Mouse (Mus musculus): ENCODE results near the gene Neurod2.

Gene Neurod2

GRCm38 (mm10) chr11:98317479-98317878, 12.0 kb downstream of the Neurod2 start:
- DNase-seq (ENCODE audit: low spot score): no peak

GRCm38 (mm10) chr11:98313790-98314323, 15.6 kb downstream of the Neurod2 start:
- peak; percentile 70 for DNase-seq (ENCODE audit: low spot score)

DNA sequence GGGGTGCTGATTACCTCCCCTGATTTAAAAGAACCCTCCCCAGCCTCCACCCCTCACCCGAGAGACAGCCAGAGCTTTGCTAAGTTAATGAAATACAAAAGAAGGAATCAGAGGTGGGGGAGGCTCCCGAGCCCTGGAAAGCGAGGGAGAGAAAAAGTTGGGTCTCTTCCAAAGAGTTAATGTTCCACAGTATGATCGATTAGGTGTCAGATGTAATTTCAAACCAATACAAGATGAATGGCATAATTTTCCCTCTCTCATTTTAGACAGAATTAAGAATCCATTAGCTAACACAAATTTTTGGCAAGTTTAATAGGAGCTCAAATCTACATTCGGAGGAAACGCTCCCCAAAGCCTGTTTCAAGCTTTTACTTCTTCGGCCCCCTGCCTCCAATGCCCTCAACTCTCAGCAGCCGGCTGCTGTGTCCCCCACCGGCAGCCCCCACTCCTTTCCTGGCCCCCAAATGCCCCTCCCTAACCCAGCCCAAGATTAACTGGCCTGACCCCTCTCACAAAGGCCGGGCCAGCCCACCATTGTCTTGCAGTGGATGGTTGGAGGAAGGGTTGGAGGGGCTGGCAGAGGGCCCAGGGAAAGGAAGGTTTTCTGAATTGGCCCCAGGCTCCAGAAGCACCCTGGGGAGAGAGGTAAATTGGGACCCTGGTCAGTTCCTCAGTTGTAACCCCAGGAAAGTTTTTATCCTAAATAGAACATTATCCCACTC, 30.8 kb downstream of the Neurod2 start:
- DNase-seq (ENCODE audit: low spot score): peak; percentile 26

DNA sequence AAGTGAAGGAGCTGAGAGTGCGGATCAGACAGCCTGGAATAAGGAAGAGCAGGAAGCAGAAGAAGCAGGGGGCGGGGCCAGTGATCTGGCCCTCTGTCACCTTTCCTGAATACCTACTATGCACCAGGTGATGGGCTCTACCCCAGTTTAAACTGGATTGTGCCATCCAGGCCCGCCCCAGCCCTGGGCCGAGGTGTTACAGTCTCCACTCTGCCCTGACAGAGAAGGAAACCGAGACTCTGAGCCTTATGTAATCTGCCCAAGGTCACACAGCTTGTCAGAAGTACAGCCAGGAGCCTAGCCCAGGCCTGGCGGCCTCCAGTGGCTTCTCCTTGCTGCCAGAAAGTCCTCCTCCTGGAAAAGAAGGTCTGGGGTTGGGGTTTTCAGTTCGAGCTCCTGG, 31.7 kb downstream of the Neurod2 start:
- DNase-seq (ENCODE audit: low spot score): peak; percentile 38

DNA sequence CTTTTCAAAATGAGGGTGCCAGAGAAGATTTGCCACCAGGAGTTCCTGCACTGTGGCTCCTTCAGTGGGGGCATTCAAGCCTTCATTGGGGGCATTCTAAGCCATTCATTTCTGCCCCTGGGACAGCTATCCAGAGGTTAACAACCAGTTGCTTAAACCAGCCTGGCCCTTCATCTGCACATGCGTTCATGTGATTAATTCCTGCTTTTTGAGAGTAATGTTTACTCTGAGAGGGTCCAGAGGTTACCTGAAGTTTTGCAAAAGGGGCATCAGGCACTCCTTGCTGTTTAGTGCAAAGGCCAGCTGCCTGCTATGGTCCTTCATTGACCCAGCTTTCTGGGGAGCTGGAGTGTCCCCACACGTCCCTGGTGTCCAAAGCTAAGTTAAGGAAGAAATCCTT, 32.5 kb downstream of the Neurod2 start:
- DNase-seq (ENCODE audit: low spot score): no peak

GRCm38 (mm10) chr11:98296277-98296676, 33.2 kb downstream of the Neurod2 start:
- peak; percentile 26 for DNase-seq (ENCODE audit: low spot score)

DNA sequence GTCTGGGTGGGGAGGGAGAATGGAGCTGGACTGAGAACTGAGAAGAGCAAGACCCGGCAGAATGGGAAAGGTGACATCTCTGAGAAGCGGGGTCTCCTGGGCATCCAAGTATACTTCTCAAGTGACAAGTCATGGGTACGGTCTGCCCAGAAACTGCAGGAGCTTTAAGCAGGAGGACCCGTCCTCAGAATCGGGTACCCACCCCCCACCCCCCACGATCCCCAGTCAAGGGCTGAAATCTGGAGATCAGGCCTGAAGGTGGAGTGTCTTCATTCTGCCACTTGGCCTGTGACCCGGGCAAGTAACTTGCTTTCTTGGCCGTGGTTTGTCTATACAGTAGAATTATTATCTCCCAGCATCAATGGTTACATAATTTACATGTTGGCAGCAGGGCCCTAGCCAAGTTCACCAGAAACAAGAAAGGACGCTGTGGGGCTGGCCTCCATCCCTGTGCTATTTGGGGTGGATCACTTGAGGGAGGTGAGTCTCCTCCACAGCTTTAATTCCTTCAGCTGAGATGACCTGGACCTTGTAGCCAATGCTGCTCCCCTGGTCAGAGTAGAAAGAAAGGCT, 34.3 kb downstream of the Neurod2 start:
- DNase-seq (ENCODE audit: low spot score): no peak

- DNase-seq (ENCODE audit: low spot score): peak; percentile 77
Observed at GRCm38 (mm10) chr11:98294188-98295012, 35.0 kb downstream of the Neurod2 start.

DNA sequence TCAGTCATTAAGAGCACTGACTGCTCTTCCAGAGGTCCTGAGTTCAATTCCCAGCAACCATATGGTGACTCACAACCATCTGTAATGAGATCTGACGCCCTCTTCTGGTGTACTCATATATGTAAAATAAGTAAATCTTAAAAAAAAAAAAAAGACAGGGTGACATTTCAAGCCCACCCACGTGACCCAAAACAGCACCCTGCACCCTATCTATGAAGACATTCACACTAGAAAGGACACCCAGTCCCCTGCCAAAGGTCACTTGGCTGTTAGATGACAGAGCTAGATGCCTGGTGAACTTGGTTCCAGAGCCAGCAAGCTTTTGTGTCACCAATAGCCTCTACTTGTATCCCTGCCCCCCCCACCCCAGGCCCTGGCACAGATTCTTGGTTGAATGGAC, 36.4 kb downstream of the Neurod2 start:
- DNase-seq (ENCODE audit: low spot score): no peak

GRCm38 (mm10) chr11:98290906-98291305, 38.5 kb downstream of the Neurod2 start:
- DNase-seq (ENCODE audit: low spot score): no peak

DNA sequence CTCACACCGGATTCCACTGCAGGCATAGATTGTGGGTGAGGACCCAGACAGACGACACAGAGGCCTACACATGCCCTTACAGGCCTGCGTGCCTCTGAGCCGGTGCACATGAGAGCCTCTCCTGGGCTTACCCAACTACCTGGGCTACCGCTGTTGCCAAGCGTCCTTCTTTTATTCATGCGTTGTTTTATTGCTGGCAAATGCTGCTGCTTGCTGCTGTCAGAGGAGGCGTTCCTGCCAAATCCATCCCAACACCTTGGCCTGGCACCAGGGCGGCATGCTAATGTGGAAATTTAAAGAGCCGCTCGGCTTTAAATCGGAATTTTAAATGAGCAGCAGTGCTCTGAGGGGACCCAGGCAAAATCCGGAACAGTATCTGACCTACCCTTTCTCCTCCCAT, 39.6 kb downstream of the Neurod2 start:
- no peak for DNase-seq (ENCODE audit: low spot score)

- DNase-seq (ENCODE audit: low spot score): no peak
Observed at GRCm38 (mm10) chr11:98287961-98288360, 41.5 kb downstream of the Neurod2 start.

DNA sequence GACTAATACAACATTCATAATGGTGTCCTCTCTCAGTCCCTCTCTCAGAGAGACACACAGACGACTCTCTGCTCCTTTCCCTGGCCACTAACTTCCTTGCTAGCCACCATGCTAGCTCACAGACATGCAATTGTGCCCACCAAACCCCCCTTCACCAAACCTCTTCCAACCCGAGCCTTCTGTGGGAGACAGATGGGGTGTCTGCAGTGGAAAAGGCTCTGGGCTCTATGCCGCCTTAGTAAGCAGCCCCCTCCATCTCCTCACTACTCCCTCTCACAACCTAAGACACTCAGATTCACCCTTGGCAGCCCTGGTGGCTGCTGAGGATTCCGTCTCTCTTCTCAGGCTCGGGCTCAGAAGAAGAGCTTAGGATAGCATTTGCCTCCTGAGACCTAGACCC, 41.9 kb downstream of the Neurod2 start:
- DNase-seq (ENCODE audit: low spot score): no peak

GRCm38 (mm10) chr11:98285368-98285767, 44.1 kb downstream of the Neurod2 start:
- no peak for DNase-seq (ENCODE audit: low spot score)

GRCm38 (mm10) chr11:98284230-98284629, 45.2 kb downstream of the Neurod2 start:
- DNase-seq (ENCODE audit: low spot score): no peak

- no peak for DNase-seq (ENCODE audit: low spot score)
Observed at GRCm38 (mm10) chr11:98283740-98284139, 45.7 kb downstream of the Neurod2 start.

Data from ovary, postnatal 36 days (tissue).